Mouse (Mus musculus): ENCODE results near the gene Eef1akmt2. TPM values are rescaled to one million over a fixed set of nuclear protein-coding genes. Genes with fewer than 3 reads are reported as not detected.

The Eef1akmt2 gene
- total and polyA plus RNA-seq, 2 experiments from 2014 or later = 77.3 to 86.1 TPM

DNA sequence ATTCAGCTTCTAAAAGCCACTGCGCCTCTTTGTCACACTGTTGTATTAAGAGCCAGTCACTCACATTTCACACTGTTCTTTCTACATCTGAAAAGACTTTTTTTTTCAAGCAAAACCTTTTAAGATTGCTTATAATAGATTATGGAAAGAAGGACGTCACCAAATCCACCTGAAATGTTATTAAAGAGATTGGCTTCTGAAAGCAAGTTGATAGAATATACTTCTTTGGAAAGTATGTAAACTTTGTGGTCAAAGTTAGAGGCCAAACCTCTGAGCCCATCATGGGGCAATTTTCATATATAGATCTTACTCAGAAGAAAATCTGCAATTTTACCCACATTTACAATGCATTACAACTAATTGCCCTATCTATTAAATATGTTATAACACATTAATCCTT lies 35.9 kb downstream of the Eef1akmt2 start:
- Histone ChIP-seq H3K36me3 (ENCODE audit: insufficient read depth) (no peaks in the 10 kb centered on the region), H3K27ac (ENCODE audit: low read depth, low read length) (no peak overlapping the region), H3K9me3 (ENCODE audit: low read length) (no peaks in the 10 kb centered on the region), H3K4me2 (ENCODE audit: low read depth) (no peak overlapping the region), H3K4me1 (ENCODE audit: insufficient read depth) (no peaks in the 10 kb centered on the region), H3K9ac (no peak overlapping the region), H3K27me3 (ENCODE audit: insufficient read depth, low read length) (no peaks in the 10 kb centered on the region), H3K4me3 (ENCODE audit: low read depth, low read length) (no peak overlapping the region)
- ATAC-seq (no peak), DNase-seq (no peak)
- 30% methylated on average over 2 of the region's 2 CpGs for WGBS
- no peak for TF ChIP-seq CTCF (IDR thresholded peaks at IDR 0.05; ENCODE audit: low read depth)

- no peaks in the 10 kb centered on the region for H3K4me1 ChIP-seq (ENCODE audit: insufficient read depth)
- ATAC-seq = no peak
- no peaks in the 10 kb centered on the region for H3K9me3 ChIP-seq (ENCODE audit: low read length)
- no peak overlapping the region for H3K9ac ChIP-seq
- DNase-seq = no peak
- no peaks in the 10 kb centered on the region for H3K27me3 ChIP-seq (ENCODE audit: insufficient read depth, low read length)
- 0 out of 2 replicates have a peak, but pooled peaks have one; percentile 8 for TF ChIP-seq CTCF (IDR thresholded peaks at IDR 0.05; ENCODE audit: low read depth)
- no peak overlapping the region for H3K27ac ChIP-seq (ENCODE audit: low read depth, low read length)
- WGBS = 86% methylated on average over 5 of the region's 5 CpGs
- H3K4me3 ChIP-seq (ENCODE audit: low read depth, low read length) = no peak overlapping the region
- no peaks in the 10 kb centered on the region for H3K36me3 ChIP-seq (ENCODE audit: insufficient read depth)
- no peak overlapping the region for H3K4me2 ChIP-seq (ENCODE audit: low read depth)
Measured at GRCm38 (mm10) chr7:132815081-132815480, 37.4 kb downstream of the Eef1akmt2 start.

DNA sequence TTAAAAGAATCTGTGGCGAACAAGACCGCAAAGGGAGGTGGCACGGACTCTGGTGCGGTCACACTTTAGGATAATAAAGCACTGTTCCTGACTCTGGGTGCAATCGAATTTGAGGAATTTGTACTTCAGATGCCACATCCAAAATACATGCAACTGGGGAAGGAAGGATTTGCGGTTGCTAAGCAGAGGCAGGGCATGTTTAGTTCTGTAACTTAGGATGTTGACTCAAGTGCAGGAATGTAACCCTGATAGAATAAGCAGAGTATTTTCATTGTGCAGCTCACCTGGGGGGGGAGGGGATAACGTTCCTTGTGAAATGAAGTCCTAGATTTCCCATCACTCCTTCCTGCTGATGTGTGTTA lies 38.4 kb downstream of the Eef1akmt2 start:
- no peaks in the 10 kb centered on the region for H3K9me3 ChIP-seq (ENCODE audit: low read length)
- H3K4me2 ChIP-seq (ENCODE audit: low read depth) = peak overlapping the region; percentile 90
- H3K4me1 ChIP-seq (ENCODE audit: insufficient read depth) = peaks cover 4% of the 10 kb centered on the region; the same call in 1 of the 2 replicates
- no peak for DNase-seq
- ATAC-seq = no peak
- H3K9ac ChIP-seq = peak overlapping the region; percentile 59
- TF ChIP-seq CTCF (IDR thresholded peaks at IDR 0.05; ENCODE audit: low read depth) = no peak; the same call in 1 of the 2 replicates
- peak overlapping the region; percentile 69 for H3K4me3 ChIP-seq (ENCODE audit: low read depth, low read length)
- H3K27ac ChIP-seq (ENCODE audit: low read depth, low read length) = 0 out of 2 replicates have a peak overlapping the region, but pooled peaks have one; percentile 80
- H3K36me3 ChIP-seq (ENCODE audit: insufficient read depth) = no peaks in the 10 kb centered on the region
- WGBS = 1% methylated on average over 7 of the region's 7 CpGs
- no peaks in the 10 kb centered on the region for H3K27me3 ChIP-seq (ENCODE audit: insufficient read depth, low read length)

DNA sequence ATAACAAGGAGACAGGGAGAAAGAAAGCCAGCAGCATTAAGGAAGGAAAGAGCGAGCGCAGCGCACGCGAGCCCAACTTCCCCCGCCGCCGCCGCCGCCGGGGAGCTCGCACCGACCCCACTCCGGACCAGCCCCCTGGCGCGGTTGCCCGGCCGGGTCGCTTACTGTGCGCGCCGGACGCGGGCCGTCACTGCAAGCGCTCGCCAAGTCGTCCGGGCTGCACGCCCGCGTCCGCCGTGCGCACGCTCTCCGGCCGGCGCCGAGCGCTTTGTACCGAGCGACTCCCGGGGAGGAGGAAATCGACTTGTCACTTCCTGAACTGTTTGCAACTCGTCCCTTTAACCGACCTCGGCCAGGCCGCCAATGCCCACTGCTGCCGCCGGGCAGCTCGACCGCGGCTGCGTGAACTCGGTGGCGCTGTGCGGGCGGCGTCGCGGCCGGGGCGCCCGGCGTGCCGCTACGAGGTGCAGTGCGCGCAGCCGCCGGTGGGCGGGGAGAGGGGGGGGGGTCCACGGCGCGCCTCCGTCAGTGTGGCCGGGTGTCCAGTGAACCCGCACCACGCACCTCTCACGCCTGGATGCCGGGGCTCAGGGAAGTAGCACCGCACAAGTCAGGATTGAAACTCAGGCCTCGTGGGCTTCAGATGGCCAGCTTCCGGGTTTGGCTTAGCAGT lies 38.9 kb downstream of the Eef1akmt2 start, which contains the start of gene Fam53b:
Gene Fam53b (minus strand): TSS at position 471 of the 673 bp plus-strand sequence.
- peak within 1 kb of the TSS; percentile 59 for H3K9ac ChIP-seq
- peak within 1 kb of the TSS; percentile 90 for H3K4me2 ChIP-seq (ENCODE audit: low read depth)
- peaks cover 8% of the 10 kb centered on the region; the same call in 1 of the 2 replicates for H3K4me1 ChIP-seq (ENCODE audit: insufficient read depth)
- ATAC-seq = peak; percentile 75
- peak; percentile 39 for TF ChIP-seq CTCF (IDR thresholded peaks at IDR 0.05; ENCODE audit: low read depth)
- peak within 1 kb of the TSS; percentile 69 for H3K4me3 ChIP-seq (ENCODE audit: low read depth, low read length)
- peak within 1 kb of the TSS; percentile 80 for H3K27ac ChIP-seq (ENCODE audit: low read depth, low read length)
- H3K36me3 ChIP-seq (ENCODE audit: insufficient read depth) = no peaks in the 10 kb centered on the region
- no peaks in the 10 kb centered on the region for H3K9me3 ChIP-seq (ENCODE audit: low read length)
- H3K27me3 ChIP-seq (ENCODE audit: insufficient read depth, low read length) = no peaks in the 10 kb centered on the region
- 1% methylated on average over 78 of the region's 85 CpGs for WGBS
- peak; percentile 69 for DNase-seq

DNA sequence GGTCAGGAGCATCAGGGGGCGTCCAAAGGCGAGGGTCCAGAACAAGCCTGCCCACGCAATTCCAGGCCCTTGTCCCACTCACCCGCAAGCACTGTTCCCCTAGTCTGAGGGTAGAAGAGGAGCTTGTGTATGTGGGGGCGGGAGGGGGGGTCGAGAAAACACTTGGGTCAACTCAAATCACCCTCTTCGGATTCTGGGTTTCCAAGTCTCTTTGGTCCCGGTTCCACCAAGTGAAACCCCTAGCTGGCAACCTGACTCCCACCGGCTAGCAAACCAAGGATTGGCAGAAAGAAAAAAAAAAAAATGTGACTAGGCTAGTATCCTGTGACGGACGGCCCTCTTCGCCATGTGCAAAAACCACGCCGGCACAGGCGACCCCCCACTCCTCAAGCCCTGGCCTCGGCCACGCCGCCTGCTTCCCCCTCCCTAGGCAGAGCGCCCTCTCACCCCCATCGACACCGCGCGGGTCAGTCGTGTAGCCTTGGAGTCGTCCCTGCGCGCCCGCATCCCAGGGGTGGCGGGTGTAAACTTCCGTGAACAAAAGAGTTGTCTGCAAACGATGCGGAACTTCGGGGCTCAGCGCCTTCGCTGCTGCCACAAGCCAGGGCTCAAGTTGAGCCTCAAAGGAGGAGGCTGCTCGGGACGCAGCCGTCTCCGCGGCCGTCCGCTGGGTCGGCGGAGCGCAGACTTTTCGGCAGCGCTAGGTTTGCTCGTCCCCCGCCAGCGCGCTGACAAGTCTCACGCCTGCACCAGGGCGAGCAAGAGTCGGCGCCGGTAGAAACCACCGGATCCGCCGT lies 39.7 kb downstream of the Eef1akmt2 start:
- peak; percentile 5 for ATAC-seq
- WGBS = under 1% methylated on average over 58 of the region's 59 CpGs
- no peak for TF ChIP-seq CTCF (IDR thresholded peaks at IDR 0.05; ENCODE audit: low read depth)
- H3K27me3 ChIP-seq (ENCODE audit: insufficient read depth, low read length) = no peaks in the 10 kb centered on the region
- peaks cover 10% of the 10 kb centered on the region; the same call in 1 of the 2 replicates for H3K4me1 ChIP-seq (ENCODE audit: insufficient read depth)
- peak overlapping the region; percentile 90 for H3K4me2 ChIP-seq (ENCODE audit: low read depth)
- no peaks in the 10 kb centered on the region for H3K9me3 ChIP-seq (ENCODE audit: low read length)
- peak overlapping the region; percentile 80 for H3K27ac ChIP-seq (ENCODE audit: low read depth, low read length)
- H3K9ac ChIP-seq = peak overlapping the region; percentile 59
- H3K36me3 ChIP-seq (ENCODE audit: insufficient read depth) = no peaks in the 10 kb centered on the region
- DNase-seq = peak; percentile 63
- peak overlapping the region; percentile 69 for H3K4me3 ChIP-seq (ENCODE audit: low read depth, low read length)

DNA sequence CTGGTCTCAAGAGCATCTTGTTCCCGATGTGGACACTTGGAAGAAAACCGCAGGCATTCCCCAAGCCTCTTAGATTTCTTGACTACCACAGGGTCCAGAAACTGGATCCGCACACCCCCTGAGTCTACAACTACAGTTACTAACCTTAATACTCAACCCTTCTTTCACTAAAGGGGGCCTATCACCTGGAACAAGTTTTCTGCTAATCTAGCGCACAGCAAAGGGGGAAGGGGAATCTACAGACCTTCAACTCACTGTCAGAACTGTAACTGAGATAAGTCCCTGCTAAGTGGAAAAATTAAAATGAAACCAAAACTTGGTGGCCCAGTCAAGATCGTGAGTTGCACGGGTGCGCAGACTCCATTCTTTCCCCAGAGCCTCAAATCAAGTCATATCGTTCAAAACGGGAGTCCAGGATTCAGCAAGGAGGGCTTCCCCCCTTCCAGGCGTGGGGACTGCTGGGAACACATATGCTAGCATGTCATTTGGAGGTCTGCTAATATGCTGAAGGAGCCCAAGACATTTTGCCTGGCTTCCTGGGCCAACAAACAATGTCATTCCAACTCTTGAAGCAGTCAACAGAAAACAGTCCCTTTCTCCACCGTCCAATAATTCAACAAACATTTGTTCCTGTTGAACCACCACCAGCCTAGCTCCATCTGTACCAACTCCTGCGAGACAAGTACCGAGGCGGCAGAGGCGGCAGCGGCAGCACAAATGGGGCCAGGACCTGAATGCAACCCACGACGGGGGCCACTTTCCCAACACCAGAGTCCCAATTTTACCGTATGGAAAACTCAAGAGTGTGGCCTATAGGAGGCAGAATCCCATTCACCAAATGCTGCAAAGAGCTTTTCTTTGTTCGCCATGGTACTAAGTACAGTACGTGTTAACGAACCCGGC lies 40.5 kb downstream of the Eef1akmt2 start:
- Histone ChIP-seq H3K27me3 (ENCODE audit: insufficient read depth, low read length) (no peaks in the 10 kb centered on the region), H3K4me3 (ENCODE audit: low read depth, low read length) (peak overlapping the region; percentile 69), H3K4me1 (ENCODE audit: insufficient read depth) (peaks cover 10% of the 10 kb centered on the region; the same call in 1 of the 2 replicates), H3K9ac (peak overlapping the region; percentile 59), H3K27ac (ENCODE audit: low read depth, low read length) (peak overlapping the region; percentile 80), H3K36me3 (ENCODE audit: insufficient read depth) (no peaks in the 10 kb centered on the region), H3K9me3 (ENCODE audit: low read length) (no peaks in the 10 kb centered on the region), H3K4me2 (ENCODE audit: low read depth) (peak overlapping the region; percentile 90)
- ATAC-seq (no peak), DNase-seq (peak; percentile 63)
- peak; percentile 32; the same call in 1 of the 2 replicates for TF ChIP-seq CTCF (IDR thresholded peaks at IDR 0.05; ENCODE audit: low read depth)
- 9% methylated on average over 23 of the region's 23 CpGs for WGBS
